11 mouse cellular contexts compared by ENCODE assay signal in genomic region chr1:171418660-171419059, GRCm38 (mm10). TPM values are rescaled to one million over a fixed set of nuclear protein-coding genes. Genes with fewer than 3 reads are reported as not detected.
DNase-seq lines count a peak whose midpoint lies in the region; ATAC-seq and TF ChIP-seq lines count a peak whose summit lies in the region.
"Had no signal": no experiment of that assay in that cellular context is flagged by ENCODE, and none has a peak within 500 bp of the region (broad histone marks: within the 10 kb centered on the region; RNA-seq: fewer than 3 reads in every experiment).

Tstd1 (plus strand) TSS chr1:171418872.

- H3K27me3 ChIP-seq in liver, postnatal 0 days (ENCODE audit: insufficient read depth, low read length): no peaks in the 10 kb centered on the region
- H3K27me3 ChIP-seq in small intestine, adult 2 months (ENCODE audit: control insufficient read depth, insufficient read depth, low read length): no peaks in the 10 kb centered on the region
- H3K27me3 ChIP-seq: heart, embryonic 12.5 days; limb, embryonic 13.5 days; Patski had no signal

- no peak for TF ChIP-seq CTCF in liver, postnatal 0 days (IDR thresholded peaks at IDR 0.05; ENCODE audit: low read depth)
- TF ChIP-seq CTCF in small intestine, adult 2 months (IDR thresholded peaks at IDR 0.05; ENCODE audit: extremely low read depth, insufficient read length, insufficient replicate concordance, low read depth, low read length): no peak

- H3K4me2 ChIP-seq in liver, postnatal 0 days (ENCODE audit: low read depth, low read length): peak within 1 kb of the TSS; percentile 26
- H3K4me2 ChIP-seq: heart, embryonic 12.5 days; limb, embryonic 13.5 days had no signal

- intact Hi-C loops in gastrocnemius, postnatal 14 days (cut with DNase I; ENCODE audit: low total_unique reads): no loop called here

- WGBS in liver, postnatal 0 days (ENCODE audit: insufficient replicate concordance): 66% methylated on average over 5 of the region's 5 CpGs
- WGBS in small intestine, adult 2 months: 34% methylated on average over 5 of the region's 5 CpGs

- peaks cover 36% of the 10 kb centered on the region for H3K36me3 ChIP-seq in liver, postnatal 0 days (replicated peaks; ENCODE audit: insufficient read depth, low read length)
- H3K36me3 ChIP-seq in small intestine, adult 2 months (ENCODE audit: control insufficient read depth, insufficient read depth, low read length): peaks cover 42% of the 10 kb centered on the region

- no peak for DNase-seq in adrenal gland, postnatal 10 days
- DNase-seq in adrenal gland, adult 2 months: no peak
- peak; percentile 59 for DNase-seq in liver, postnatal 0 days
- DNase-seq in liver: no peak
- DNase-seq in kidney, adult 9 months: peak; percentile 93
- no peak for DNase-seq in gastrocnemius, postnatal 14 days
- no peak for DNase-seq in frontal cortex, adult 2 months (ENCODE audit: extremely low spot score in 1 of 2, low spot score in 1 of 2)

- H3K4me3 ChIP-seq in liver, postnatal 0 days (ENCODE audit: low read depth, low read length): no peak within 1 kb of the TSS
- H3K4me3 ChIP-seq in small intestine, adult 2 months (ENCODE audit: low read depth, low read length): peak within 1 kb of the TSS; percentile 58
- H3K4me3 ChIP-seq: heart, embryonic 12.5 days; limb, embryonic 13.5 days had no signal

- peaks cover 7% of the 10 kb centered on the region for H3K4me1 ChIP-seq in liver, postnatal 0 days (ENCODE audit: insufficient read depth)
- peaks cover 19% of the 10 kb centered on the region for H3K4me1 ChIP-seq in small intestine, adult 2 months (ENCODE audit: control insufficient read depth, insufficient read depth, insufficient read length, low read length)

- TF ChIP-seq POLR2A in small intestine, adult 2 months (IDR thresholded peaks at IDR 0.05; ENCODE audit: low read depth, low read length): no peak

- H3K9ac ChIP-seq in liver, postnatal 0 days (replicated peaks): no peak within 1 kb of the TSS
- H3K9ac ChIP-seq: heart, embryonic 12.5 days; limb, embryonic 13.5 days had no signal

- ATAC-seq in liver, postnatal 0 days: peak; percentile 90
- ATAC-seq: Patski had no signal

- H3K9me3 ChIP-seq in liver, postnatal 0 days (ENCODE audit: low read length): no peaks in the 10 kb centered on the region
- H3K9me3 ChIP-seq: heart, embryonic 12.5 days; limb, embryonic 13.5 days had no signal

- 0 out of 2 replicates have a peak, but pooled peaks have one; percentile 22 for TF ChIP-seq EP300 in liver, postnatal 0 days (IDR thresholded peaks at IDR 0.05; ENCODE audit: low read depth)

- peak within 1 kb of the TSS; percentile 66 for H3K27ac ChIP-seq in liver, postnatal 0 days (ENCODE audit: low read depth)
- H3K27ac ChIP-seq in small intestine, adult 2 months (ENCODE audit: insufficient read depth, low read depth, low read length): peak within 1 kb of the TSS; percentile 86
- H3K27ac ChIP-seq: limb, embryonic 13.5 days had no signal

RNA-seq across cellular contexts. Expression of gene Tstd1, which starts in this region (rescaled TPM):
- total RNA-seq in adrenal gland, postnatal 10 days (2021): 10 to 100 TPM; 16.6 to 36.1 TPM
- 1 to 10 TPM; 3.0 to 5.0 TPM for total RNA-seq in adrenal gland, adult 2 months (2021)
- polyA plus RNA-seq in adrenal gland, adult 2 months (2012; rRNA removed): 0.49 and 0.99 TPM in 2 replicates
- polyA plus RNA-seq in liver, postnatal 0 days (2015; fragmentation: Nextera tagmentation; extraction: Ambion mirVana): 36.5 and 37.8 TPM in 2 replicates
- polyA plus RNA-seq in small intestine, adult 2 months (2012; rRNA removed): 52.0 and 53.7 TPM in 2 replicates
- total RNA-seq in gastrocnemius, postnatal 14 days (2021): under 1 TPM; 0.78 to 0.98 TPM
- polyA plus RNA-seq in frontal cortex, adult 2 months (2012; rRNA removed): 4.1 and 5.0 TPM in 2 replicates

Comparison
In these comparisons a context has a peak if more than half of its experiments do, and no peak if none do; other contexts are left out.
1. DNase-seq: peak in liver, postnatal 0 days (single experiment) and kidney, adult 9 months (single experiment); none in adrenal gland, postnatal 10 days (single experiment), adrenal gland, adult 2 months (single experiment), liver (single experiment), gastrocnemius, postnatal 14 days (single experiment) and frontal cortex, adult 2 months (0 of 2).